Mouse (Mus musculus) urinary bladder, postnatal 10 days (tissue): ENCODE measurements around the gene Stk38.
A peak's percentile ranks its signal among the peaks of the same experiment; 100 is the strongest.
"Not testable (repeated sequence)": the region's sequence is repeated elsewhere in the genome, so short reads cannot be mapped to it uniquely, and the experiment has no call there.

ENCODE experiments used
- DNase-seq: peaks from one replicate; pipeline ENCODE4 v3.0.0; 2022; ENCODE audit warnings: low spot score

Stk38 gene

DNA sequence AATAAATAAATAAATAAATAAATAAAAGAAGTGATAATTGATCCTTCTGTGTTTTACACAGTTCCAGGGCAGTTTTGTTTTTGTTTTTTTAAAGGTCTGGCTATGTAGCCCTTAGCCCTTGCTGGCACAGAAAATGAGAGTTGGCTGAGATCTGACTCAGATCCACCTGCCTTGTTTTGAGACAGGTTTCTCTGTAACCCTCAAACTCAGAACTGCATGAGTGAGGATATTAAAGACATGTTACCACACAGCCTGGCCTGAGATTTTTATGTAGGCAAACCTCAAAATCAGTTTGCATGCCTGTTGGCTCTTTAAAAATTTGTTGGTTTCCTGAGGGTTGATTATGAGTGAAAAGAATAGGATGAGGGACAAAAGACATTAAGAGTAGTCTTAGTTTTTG, 27.7 kb upstream of the Stk38 start:
- DNase-seq: no peak

DNA sequence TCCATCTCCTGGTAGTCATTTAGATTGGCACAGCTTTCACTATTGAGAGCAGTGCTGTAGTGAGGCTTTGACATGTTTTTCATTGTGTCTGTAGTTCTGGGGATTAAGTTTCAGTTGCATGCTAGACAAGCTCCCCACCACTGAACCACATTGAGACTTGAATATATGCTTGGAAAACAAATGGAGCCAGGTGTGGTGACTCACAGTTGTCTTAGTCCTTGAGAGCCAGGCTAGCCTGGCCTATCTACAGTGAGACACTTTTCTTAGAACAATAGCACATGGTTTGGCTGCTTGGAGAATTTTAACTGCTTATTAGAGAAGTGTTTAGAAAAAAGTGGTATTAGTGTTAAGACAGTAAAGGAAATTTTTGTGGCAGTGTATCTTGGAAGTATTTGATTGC, 26.5 kb upstream of the Stk38 start:
- DNase-seq: no peak

DNA sequence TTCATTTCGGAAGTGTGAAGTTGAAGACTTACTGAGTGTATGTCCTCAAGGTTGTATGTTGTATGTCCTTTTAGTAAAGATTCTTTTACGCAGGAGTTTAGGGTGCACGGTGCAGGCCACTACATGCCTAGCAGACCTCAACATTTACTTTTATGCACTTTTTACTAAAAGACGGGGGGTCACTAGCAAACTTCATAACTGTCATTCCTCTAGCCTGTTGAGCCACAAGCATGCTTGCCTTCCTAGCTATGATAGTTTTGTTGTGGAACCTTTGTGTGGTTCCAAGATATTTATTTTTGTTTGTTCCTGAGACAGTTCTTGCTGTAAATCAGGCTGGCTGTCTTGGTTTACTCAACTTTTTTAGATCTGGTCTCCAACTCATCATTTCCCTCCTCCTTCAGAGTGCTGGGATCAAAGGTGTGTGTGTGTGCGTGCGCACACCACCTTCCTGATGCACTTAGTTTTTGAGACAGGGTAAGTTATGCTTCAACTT, 25.8 kb upstream of the Stk38 start:
- no peak for DNase-seq

DNA sequence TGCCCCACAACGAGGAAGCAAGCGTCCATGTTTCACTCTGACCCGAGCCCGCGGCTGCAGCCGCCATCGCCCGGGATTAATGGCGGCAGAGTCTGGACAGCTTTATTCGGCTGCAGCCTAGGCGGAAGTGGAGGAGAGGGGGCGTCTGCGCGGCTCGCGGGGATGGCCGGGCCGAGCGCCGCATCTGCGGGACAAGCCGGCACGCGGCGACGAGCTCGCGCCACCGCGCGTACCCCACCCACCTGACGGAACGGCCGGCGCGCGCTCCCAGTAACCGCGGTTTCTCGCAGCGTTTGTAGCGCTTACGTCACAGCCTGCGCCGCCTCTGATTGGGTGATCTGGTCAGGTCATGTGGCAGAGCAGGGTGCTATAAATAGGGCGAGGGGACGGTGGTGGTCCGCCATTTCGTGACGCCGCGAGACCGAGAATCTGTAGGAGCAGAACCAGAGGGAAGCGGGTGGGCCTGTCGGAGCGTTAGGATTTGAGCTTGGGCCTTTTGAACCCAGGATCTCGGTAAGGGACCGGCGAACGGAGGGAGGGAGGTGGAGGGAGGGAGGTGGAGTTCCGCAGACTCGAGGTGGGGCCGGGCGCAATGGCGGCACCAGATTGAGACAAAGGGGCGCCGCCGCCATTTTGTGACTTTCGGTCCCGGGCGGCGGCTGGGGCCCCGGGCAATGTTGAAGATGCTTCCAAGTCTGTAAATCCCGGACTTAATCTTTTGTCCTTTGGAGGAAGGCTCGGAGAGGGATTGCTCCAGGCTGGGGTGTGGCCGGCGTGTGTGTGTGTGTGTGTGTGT, 24.7 kb upstream of the Stk38 start, which contains the start of gene Srsf3:
TSS of gene Srsf3 (plus strand) at position 355 of the 796 bp plus-strand sequence.
- peak; percentile 97 for DNase-seq

DNA sequence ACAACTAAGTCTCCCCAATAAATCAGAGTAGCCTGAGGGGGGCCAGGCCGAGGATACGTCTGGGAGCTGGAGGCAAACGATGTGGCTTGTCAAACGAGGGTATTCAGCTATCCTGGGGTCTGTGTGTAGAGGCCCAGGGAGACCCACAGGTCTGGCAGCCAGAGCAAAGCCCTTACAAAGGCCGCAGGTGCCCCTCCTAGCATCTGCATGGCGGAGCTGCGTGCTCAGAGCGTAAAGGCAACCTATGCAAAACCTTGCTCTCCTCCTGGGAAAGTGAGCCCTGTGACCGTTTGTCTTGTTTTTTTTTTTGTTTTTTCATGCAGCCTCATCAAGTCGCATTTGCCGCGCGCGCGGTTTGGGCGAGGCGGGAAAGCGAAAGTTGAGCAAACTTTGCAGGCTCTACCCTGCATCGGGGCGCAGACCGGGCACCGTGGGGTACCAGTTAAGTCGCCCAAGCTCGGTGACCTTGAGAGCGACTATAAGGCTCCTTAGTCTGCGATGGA, 24.0 kb upstream of the Stk38 start:
- no peak for DNase-seq

DNA sequence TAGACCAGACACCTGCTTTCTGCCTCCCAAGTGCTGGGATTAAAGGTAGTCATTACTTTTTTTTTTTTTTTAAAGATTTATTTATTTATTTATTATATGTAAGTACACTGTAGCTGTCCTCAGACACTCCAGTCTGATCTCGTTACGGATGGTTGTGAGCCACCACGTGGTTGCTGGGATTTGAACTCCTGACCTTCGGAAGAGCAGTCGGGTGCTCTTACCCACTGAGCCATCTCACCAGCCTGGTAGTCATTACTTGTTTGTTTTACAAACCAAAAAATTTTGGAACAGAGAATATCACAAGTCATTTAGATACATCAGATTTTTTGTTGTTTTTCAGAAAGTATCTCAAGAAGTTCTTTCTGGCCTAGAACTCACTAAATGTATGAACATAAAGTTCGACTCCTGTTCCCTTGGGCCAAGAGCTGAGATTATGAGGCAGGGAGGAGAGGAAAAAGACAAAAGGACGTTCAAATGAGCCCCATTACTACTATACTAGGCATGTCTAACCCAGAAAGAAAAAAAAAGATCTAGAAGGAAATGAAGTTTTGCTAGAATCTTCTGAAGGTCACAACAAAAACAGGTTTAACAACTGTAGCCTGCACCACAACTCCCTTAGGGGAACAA, 23.4 kb upstream of the Stk38 start:
- not testable (repeated sequence) for DNase-seq

GRCm38 (mm10) chr17:29030321-29031034, 22.7 kb upstream of the Stk38 start:
- DNase-seq: no peak

GRCm38 (mm10) chr17:29026652-29027356, 19.0 kb upstream of the Stk38 start:
- DNase-seq: no peak

GRCm38 (mm10) chr17:29024896-29025565, 17.2 kb upstream of the Stk38 start:
- DNase-seq: no peak

DNA sequence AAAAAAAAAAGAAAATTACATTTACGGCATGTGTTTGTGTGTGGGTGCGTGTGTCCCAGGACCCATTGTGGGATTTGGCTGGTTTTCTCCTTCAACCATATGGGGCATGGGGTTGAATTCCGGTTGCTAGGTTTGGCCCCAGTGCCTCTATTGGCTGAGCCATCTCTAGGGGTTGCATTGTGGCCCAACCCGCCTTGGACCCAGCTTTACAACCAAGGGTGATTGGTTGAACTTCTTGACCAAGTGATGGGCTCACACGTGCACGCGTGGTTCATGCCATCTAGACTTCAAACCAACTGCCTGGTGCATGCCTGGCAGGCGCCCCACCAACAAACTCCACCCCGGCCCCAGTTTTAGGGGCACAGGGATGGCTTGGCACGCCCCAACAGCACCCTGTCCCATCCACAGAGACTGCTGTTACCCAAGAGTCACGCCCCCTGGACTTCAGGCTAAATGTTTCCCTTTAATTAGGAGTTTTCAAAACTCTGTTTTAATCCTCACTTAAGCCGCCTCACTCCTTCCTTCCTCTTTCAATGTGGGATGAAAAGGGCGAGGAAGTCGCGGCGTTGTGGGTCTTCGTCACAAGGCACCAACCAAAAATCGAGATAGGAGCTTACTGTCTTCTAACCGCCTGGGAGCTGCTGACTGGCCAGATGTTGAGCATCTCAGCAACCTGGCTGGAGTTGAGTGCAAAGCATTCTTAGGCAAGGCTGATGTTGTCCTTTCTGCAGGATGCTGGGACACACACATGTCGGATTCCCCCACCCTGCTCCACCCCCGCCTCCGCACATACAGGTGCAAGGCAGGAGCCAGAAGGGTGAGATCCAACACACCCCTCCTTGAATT, 16.5 kb upstream of the Stk38 start:
- DNase-seq: no peak

DNA sequence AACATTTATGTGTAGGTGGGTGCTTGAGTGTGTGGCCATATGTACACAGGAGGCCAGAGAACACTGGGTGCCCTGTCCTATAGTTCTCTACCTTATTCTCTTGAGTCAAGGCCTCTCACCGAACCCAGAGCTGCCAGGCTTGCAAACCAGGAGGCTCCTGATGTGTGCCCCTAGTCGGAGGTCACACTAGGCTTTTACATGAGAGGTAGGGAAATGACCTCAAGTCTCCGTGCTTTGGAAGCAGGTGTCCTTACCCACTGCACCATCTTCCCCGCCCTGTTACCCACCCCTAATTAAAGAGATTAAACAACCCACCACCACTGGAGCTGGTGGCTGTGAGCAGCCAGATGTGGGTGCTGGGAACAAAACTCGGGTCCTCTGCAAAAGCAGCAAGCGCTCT, 15.6 kb upstream of the Stk38 start:
- DNase-seq: no peak

DNA sequence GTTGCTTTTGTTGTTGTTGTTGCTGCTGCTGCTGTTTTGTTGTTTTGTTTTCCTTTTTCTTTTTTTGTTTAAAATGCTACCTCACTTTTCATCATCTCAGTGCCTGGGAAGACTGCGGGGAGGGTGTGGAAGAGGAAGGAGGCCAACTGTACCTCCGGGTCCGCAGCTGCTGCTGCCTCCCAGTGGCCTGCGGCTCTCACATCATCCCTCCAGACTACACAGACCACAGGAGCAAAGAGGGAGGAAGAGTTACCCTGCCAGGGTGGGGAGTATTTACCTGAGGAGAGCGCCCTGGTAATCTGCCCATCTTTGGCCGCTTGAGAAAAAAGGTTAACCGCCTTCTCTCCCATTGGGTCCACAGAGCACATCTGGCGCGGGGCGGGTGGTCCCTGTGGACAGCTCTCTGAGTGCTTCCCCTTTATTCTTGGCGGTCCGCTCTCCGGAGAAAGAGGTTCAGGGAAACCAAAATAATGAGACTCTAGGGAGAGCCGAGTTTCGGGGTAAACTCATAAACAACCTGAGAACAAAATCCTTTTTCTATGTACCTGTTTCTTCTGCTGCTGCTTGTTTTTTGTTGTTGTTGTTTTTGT, 14.5 kb upstream of the Stk38 start:
- DNase-seq: no peak

- no peak for DNase-seq
Measured at GRCm38 (mm10) chr17:29020444-29020843, 12.6 kb upstream of the Stk38 start.

DNA sequence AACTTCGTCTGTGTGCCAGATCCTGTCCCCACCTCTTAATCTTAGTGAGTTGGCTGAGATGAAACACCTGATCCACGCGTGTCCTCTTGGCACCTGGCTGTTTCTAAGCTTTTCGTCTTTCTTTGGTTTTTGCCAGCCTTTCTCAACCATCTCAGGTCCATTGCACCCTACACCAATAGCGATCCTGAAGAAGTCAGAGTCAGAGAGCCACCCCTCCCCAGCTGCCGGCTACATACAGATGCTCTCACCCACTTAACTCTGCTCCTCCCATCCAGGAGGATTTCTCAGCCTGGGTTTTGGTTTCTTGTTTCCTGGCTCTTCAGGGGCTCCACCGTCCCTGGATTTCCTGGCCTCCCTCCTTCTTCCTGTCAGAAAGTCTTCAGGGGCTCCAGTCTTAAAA, 11.6 kb upstream of the Stk38 start:
- no peak for DNase-seq

- no peak for DNase-seq
Measured at GRCm38 (mm10) chr17:29018292-29018984, 10.6 kb upstream of the Stk38 start.

DNA sequence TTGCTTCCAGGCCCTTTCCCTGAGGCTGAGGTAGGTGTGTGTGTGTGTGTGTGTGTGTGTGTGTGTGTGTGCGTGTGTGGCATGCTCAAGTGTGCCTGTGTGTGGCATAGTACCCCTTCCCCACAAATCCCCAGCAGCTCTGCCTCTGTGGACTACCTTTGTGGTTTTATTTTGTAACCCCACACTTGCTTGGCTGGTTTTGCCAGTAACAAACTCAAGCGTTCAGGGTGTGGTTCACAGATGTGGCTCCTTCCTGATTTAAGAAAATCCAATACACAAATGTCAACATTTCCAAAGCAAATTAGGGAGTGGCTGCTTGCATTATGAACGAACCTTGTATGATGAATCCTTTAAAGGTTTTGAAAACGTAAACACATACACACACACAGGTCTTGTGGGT, 8.9 kb upstream of the Stk38 start:
- DNase-seq: no peak

- DNase-seq: no peak
Measured at GRCm38 (mm10) chr17:29015638-29016037, 7.8 kb upstream of the Stk38 start.

- no peak for DNase-seq
Measured at GRCm38 (mm10) chr17:29014235-29014634, 6.4 kb upstream of the Stk38 start.

DNA sequence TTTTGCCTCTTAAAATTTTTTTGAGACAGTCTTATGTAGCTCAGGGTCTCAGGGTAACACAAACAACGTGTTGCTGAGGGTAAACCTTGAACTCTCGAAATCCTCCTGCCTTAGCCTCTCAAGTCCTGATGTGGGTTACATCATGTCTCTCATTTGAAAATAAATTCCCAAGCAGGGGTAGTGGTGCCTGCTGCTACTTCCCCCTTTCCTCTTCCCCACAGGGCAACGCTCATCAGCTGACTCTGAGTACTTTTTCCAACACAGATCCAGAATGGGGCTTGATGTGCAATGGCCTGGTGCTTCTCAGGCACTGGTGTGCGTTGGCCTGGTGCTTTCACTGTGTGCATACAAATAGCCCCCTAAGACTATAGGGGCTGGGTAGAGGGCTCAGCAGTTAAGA, 1.4 kb upstream of the Stk38 start:
- DNase-seq: no peak

DNA sequence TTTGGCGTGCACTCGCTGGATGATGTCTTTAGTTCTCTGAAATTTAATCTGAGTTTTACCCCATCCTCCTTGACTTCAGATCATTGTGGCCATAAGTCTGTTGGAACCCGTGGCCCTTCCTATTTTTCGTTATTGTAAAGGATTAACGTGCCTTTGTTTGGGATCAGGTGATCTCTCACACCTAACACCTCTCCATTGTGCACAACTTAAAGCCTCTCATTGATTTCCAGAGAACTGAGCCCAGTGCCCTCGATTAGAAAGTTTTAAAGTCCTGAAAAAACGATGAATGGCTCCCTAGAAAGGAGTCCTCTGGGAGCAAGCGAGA, 493 bp upstream of the Stk38 start:
- DNase-seq: no peak
